Mouse (Mus musculus) kidney, postnatal 10 days (tissue): ENCODE results near the gene Smim24.

Experiments used
- DNase-seq: peaks from one replicate; pipeline ENCODE4 v3.0.0; 2021; ENCODE audit warnings: mixed read lengths

The Smim24 gene

GRCm38 (mm10) chr10:81441019-81441418, 48.2 kb downstream of the Smim24 start:
- no peak for DNase-seq
